Mouse (Mus musculus) frontal cortex, adult 2 months (tissue): ENCODE measurements around the gene Scn10a. TPM values are rescaled to one million over a fixed set of nuclear protein-coding genes. Genes with fewer than 3 reads are reported as not detected.
A peak's percentile ranks its signal among the peaks of the same experiment; 100 is the strongest.

Experiments used
- DNase-seq, 2 experiments: peaks; one replicate each; pipeline ENCODE4 v3.0.0; 2022; ENCODE audit warnings: low spot score in 1 of 2; ENCODE audit errors: extremely low spot score in 1 of 2
- polyA plus RNA-seq: library from polyadenylated mRNA; depleted of rRNA; stranded (reverse); fragments of >200 nt; gene quantifications from 2 replicates; pipeline ENCODE4 v1.2.3, GENCODE M21; 2012; rRNA removed

Scn10a gene
- 0.10 and 0.17 TPM in 2 replicates for polyA plus RNA-seq

DNA sequence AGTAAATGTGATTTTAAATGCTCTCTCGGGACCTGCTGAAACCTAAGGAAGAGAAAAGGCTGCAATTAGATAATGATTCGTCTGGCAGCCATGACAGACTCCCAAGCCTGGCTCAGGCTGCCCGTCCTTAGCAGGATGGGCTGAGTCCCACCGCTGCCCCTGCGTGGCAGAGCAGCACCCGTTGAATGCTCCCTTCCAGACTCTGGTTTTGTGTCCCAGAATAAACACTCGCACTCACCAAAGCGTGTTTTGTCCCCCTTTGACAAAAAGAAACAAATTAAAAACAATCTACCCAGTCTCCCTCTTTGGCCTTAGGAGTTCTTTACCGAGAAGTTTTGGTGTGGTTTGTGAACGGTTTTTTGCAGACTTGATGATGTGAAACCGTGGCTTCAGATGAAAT, at the start of gene Scn10a:
Gene Scn10a (minus strand): TSS at position 101 of the 400 bp plus-strand sequence.
- no peak for DNase-seq

DNA sequence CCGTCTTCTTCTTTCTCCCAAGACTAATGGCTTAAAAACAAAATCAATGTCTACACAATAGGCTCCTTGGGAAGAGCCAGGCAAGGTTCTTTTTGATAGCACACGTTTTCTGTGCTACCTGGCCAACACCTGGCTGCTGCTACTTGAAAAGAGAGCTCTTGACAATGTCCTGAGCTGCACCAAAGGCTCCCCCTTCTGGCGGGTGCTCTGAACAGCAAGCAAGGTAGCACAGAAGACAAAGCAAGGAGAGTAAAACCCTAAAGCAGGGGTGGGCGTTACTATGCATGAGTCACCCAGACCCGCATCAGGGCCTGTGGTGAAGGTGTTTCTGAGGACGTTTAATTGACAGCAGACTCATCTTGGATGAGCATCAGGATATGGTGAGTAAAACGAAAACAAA, 49.5 kb upstream of the Scn10a start:
- peak in 1 of 2 experiments; percentile 26 for DNase-seq

DNA sequence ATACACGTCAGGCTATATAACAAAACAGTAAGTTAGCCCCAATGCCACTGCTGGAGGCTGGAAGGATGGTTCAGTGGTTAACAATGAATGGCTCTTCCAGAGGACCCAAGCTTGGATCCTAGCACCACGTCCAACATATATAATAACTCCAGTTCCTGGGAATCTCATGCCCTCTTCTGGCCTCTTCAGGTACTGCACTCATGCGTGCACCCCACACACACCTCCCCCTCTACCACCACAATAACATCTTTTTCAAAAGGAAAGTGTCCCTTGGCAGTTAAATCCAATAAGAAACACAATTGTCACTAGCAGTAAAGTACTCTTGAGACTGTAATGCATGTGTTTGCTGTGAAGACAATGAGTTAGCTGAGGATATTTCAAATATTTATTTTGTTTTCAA, 41.1 kb upstream of the Scn10a start:
- DNase-seq = no peak

DNA sequence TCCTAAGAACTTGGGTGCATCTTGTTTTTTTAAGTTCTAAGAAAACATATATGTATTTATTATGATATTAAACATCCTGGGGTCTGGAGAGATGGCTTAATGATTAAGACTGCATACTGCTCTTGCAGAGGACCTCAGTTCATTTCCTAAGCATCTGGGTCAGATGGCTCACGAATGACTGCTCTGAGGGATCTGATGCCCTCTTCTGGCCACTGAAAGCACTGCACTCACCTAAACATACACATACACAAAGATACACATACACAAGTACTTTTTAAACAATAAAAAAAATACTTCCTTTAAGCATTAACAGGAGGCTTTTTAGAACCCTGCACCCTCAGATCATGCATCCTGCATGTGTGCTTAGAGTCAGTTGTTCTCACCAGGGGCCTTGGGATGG, 40.3 kb upstream of the Scn10a start:
- DNase-seq = no peak

DNA sequence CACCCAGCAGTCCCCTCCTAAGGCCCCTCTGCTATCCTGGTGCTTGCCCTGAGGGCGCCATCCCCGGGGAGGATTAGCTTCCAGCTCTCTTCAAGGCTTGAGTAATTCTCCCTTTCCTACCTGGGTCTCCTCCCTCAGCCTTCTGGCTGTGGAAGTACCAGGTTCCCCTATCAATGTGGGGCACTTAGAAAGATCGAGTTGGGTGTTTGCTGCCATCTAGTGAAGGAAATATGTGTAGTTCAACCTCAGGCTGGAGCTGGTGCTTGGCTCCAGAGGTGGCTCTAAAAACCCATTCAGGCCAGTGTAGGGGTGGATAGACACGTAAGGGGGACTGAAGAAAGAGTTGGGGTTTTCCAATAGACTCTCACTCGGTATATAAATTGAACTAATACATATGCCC, 32.4 kb upstream of the Scn10a start:
- peak; percentile 5 to 75 for DNase-seq

DNA sequence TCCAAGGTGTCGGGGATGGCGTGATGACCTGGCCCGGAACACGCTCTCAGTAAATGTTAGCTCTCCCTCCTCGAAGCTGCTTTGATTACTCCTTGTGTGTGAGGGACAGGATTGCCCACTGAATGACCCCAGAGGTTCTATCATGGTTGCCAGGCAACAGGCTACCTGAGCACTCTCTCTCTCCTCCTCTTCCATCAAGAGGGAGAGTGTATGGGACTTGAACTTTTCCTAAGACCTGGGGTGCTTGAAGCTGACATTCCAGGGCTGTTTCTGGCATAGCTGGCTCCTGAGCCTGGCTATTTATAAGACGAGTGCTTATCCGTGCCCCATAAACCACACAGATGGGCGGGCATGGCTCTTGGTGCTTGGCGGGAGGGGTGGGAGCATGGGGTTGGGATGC, 30.0 kb upstream of the Scn10a start:
- DNase-seq = no peak

DNA sequence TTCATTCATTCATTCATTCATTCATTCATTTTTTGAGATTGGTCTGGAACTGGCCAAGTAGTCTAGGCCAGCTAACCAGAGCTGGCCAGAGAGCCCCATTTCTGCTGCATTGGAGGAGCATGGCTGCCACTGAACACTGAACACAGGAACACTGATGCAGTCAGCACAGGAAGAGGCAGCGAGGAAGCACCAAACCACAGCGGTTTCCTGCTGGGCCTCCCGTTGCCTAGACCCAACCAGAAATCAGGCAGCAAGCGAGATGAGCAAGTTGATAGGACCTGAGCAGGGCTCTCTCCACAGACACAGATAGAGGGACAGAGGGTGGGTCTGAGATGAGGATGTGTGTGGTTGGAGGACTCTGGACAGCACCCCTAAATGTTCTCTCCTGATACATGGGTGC, 24.8 kb upstream of the Scn10a start:
- no peak for DNase-seq

DNA sequence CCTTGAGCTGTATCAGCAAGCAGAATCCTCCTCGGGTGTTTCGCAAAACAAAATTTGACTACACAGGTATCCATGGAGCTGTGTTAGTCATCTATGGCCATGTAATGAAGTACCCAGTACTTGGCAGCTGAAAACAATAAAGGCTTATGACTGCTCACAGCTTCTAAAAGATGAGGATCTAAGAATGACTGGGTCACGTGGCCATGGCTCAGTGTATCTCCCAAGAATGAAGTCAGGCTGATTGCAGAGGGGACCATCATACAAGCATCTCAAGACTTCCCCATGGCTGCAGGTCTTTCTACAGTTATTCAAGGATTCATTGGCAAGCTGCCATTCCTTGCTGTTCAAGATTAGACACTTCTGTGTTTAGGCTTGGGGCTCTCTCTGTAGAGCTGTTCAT, 24.2 kb upstream of the Scn10a start:
- no peak for DNase-seq

DNA sequence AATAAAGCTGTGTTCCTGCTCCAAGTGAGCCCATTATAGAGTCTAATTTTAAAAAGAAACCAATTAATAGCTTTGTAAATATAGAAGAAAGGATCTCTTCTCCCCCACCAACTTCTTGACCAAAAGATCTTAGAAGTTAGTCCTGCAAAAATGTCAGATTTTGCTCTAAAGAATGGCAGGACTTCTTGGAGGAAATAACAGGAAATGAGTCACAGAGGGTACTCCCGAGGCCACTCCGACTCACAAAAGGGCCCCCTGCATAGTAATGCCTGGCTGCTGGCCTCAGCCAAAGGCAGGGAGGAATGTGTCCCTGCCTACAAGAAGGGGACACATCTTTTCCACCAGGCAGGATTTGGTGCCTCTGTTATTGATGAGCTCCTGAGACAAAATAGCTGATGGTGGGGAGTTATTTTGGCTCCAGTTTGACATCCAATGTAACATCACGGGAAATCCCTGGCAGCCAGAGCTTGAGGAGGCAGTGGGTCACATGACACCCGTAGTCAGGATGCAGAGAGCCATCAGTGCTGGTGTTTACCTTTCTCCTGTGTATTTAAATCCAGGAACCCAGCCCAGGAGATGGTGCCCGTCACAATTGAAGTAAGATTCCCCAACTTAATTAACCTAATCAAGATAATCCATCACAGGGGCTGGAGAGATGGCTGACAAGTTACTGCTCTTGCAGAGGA, 22.1 kb upstream of the Scn10a start:
- no peak for DNase-seq

DNA sequence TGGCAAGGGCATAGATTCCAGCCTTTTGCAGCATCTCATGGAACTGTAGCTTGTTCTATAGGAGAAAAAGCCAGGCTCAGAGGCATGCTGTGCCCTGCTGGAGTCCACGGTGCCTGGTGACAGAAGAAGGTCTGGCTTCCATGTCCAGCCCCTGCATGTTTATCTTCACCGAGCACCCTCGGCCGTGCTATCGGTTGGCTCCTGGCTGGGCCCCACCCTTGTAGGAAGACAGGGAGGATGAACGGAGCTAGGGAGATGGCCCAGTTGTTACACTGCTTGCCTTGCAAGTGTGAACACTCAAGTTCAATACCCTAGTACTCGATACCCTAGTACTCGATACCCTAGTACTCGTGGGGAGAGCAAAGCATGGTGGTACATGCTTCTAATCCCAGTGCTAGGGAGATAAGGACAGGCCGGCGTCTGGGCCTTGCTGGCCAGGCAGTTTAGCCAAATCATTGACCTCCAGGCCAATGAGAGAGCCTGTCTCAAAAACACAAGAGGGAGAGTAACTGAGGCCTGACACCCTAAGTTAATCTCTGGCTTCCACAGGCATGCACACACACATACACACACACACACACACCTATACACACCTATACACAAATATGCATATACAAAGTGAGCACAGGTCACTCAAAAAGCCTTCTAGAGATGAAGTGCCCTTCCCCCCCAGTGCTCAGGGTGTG, 9.4 kb upstream of the Scn10a start:
- no peak for DNase-seq

DNA sequence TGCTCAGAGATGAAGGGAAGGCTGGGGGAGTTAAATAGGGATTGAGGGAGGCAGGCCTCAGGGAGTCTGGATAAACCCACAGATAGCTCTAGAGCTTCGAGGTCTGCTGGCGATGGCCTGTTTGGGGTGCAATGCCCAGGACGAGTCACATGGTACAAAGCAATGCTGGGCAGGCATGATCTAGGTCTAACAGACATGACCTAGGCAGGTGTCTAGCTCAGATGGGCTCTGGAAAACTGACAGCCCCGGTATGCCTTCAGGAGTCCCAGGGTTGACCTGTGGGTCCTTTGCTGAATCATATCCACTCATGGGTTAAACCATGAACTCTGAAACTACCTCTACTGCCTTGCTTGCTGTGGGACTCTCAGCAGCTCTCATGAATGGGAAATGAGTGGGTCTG, 7.9 kb upstream of the Scn10a start:
- no peak for DNase-seq

DNA sequence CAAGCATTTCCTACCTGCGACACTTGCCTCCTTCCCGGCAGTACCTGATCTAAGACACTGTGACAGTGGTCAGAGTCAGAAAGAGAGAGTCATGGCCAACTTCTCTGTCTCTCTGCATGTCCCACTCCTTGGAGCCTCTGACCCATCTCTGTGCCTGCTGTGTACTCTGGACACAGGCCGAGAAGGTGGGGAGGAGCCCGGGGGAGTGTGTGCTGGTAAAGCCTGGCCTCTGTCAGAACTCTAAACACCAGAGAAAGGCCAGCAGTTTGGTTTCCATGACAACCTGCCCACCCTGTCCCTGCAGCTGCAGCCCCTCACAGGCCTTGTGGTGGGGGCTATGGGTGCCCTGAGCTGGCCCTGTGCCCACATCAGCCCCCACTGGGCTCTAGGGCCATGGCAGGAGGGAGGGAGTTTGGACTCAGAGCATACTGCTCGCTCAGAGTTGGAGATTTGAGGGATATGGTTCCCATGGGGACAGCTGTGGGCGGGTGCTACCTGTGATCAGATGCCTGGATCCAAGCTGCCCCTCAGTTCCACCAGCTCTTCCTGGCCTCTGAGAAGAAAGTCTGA, 6.3 kb upstream of the Scn10a start:
- peak in 1 of 2 experiments; percentile 25 for DNase-seq

DNA sequence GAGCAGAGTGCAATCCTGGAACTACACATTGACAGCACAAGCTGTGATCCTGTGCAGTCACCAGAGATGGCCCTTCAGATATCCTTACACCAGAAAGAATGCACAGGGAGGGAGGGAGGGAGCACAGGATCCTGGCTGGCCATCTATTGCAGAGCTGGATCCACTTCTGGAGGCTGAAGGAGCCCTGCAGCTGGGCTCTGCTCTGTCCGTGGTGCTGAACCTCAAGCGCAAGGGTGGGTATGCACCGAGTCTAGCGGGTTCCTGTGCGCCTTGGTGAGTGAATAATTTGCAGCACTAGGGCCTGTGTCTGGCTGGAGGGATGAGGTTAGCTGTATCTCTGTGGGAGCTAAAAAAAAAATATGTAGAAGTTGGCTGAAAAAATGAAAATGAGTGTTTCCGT, 12.4 kb downstream of the Scn10a start:
- DNase-seq = peak in 1 of 2 experiments; percentile 31

DNA sequence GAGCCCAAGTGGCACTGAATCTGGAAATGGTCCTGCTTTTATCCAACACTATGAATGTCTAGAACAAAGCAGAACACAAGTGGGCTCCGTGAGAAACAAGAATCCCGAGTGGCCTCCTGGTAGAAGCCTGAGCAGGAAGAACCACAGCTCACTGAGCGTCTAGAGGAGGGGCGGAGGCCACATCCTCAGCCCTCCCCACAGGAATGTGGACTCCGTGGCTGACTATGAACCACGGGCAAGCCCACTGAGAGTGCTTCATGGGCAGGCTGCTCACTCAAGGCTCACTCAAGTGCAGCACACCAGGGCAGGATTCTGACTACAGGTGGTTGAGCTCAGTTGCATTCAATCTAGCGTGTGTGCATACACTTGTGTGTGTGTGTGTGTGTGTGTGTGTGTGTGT, 27.6 kb downstream of the Scn10a start:
- no peak for DNase-seq

DNA sequence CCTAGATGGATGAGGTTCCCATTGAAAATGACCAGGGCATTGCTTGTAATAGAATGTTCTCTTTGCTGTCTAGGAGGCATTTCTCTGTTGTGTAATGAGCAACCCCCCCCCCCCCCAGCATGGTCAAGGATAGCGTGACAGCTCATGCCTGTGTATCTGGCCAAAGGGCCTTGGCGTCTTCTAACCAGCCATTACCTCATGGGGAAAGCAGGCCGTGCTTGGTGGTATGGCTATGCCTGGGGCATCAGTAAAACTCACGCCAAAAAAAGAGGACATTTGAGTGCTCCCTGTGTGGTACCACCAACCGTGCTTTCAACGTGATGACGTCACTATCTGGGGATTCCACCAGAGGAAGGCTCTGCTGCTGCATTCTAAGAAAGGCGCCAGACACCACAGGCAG, 28.1 kb downstream of the Scn10a start:
- no peak for DNase-seq

DNA sequence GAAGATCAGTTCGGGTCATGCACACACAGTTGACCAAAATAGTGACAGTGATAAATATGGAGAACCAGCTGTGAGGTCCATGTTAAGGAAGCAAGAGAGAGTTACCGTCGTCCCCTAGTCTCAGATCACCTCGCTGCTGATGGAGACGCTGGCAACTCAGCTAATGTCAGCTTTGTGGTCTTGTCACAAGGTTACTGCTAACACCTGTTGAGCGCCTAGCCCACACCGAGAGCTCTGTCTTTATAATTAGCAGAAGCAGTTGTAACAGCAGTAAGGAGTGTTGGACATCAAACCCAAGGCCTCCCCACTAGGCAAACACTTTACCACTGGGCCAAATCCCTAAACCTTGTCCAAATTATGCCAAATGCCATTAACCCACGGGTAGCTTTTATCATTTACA, 31.2 kb downstream of the Scn10a start:
- no peak for DNase-seq

DNA sequence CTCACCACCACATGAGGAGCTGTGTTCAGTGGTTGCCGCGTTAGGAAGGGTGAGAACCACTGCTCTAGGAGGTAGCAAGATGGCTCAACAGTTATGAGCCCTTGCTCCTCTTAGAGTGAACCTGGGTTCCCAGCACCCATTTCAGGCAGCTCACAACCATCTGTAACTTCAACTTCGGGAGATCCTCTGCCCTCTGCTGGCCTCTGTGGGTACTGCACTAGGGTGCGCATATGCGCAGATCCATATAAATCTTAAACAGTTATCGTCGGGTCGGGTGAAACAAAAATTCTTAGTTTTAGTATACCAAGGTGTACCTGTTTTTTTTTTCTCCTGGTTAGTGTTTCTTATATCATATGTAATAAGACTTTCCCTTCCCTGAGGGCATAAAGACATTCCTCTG, 32.9 kb downstream of the Scn10a start:
- no peak for DNase-seq

DNA sequence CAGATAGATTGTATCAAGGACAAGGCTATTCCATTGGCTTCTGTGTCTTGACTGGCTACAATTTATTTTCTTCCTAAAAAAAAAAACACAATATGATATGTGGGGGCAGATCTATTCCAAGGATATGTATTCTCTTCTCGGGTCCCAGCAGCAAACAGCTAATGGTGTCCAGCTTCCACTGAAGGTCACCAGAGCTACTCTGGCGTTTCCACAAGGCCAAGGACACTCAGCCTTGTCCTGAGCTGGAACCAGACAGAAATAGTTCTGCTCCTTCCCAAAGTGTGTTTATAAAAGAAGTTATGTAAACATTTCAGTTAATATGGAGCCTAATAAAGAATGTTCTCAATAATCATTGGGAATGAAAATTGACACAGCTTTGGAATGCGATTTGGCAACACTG, 38.2 kb downstream of the Scn10a start:
- DNase-seq = no peak

DNA sequence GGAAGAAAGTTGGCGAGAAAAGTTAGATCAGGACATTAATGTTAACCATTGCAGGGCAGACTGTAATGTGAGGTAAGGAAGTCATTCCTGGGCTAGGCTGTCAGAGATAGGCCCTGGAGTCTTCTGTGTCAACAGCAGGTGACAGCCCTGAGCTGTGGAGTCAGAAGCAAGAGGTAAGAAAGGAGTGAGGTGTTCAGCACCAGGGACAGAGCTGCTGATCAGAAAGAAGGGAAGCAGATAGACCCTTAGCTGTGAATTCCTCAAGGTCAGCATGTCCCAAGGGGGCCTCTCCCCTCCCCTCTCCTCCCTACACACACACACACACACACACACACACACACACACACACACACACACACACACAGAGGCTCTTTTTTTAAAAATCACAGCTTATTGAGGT, 55.0 kb downstream of the Scn10a start:
- no peak for DNase-seq

DNA sequence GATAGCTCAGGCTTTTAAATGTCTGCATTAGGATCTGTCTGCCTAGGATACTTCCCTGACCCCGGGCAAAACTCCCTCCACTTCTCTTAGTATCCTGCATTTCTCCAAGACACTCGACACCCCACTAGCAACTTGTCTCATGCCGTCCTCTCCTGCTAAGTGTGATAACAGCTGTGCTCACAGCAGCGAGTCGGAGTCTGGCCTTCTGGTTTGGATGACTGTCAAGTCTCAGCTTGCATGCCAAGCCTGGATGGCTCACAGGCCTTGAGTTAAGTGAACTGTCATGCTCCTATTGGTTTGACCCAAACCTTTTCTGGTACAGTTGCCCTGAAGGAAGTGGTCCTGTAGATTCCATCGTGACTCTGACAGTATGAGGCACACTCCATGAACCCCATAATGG, 63.0 kb downstream of the Scn10a start:
- DNase-seq = peak in 1 of 2 experiments; percentile 30

DNA sequence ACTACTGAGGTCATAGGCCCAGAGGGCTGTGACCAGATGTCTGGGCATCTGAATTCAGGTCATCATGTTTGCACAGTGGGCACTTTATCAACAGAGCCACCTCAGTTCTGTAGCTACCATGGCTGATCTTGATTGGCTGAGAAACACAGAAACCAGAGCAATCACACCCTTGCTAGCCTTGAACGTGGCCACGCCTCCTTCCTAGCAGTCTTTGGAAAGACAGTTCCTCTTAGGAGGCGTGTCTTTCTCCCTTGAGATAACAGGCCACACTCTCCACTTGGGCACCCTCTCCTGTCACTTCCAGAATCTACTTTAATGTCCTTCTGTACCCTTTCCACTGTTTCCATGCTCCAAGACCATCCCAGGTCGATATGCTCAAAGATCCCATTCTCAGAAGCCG, 65.4 kb downstream of the Scn10a start:
- no peak for DNase-seq

DNA sequence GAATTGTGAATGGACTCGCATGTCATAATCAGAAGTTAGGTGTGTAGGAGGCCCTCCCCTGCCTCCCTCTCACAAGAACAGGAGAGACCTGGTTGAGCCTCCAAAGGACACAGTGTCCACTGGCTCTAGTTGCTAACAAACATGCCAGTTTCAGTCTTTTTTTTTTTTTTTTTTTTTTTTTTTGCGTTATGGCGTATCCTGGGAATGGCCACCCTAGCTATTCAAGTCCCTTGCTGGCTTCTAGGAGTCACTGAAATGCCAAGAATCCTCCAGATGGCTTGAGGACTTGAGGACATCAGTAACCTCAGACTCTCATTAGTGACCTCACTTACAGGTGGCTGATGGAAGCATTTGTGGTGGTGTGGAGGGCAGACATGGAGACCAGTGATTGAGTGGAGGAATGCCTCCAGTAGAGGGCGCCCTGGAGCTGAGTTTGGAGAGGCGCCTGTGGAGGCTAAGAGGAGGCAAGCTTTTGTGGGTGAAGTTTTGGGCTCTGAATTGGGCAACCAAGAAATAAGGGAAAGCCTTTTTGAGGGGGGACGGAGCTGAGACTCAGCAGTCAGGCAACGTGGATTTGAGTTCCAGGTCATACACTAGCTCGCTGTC, 72.1 kb downstream of the Scn10a start:
- peak; percentile 12 to 84 for DNase-seq
